Mouse (Mus musculus) gastrocnemius, postnatal 36 days (tissue): ENCODE measurements around the gene Nf2. TPM values are rescaled to one million over a fixed set of nuclear protein-coding genes. Genes with fewer than 3 reads are reported as not detected.
"Not testable (repeated sequence)": the region's sequence is repeated elsewhere in the genome, so short reads cannot be mapped to it uniquely, and the experiment has no call there.

Source experiments
- DNase-seq, 2 experiments: peaks; one replicate each; pipeline ENCODE4 v3.0.0; 2022
- intact Hi-C: fragments of 180-260 bp; cut with DNase I; formaldehyde crosslinking; loops from one replicate; pipeline ENCODE4 v1.15.1; 2025
- total RNA-seq, 2 experiments: library from RNA; stranded (reverse); gene quantifications; 2 replicates each; pipeline ENCODE4 v1.2.3; 2021

Gene Nf2
- total RNA-seq, 2 experiments from 2014 or later: 45.7 to 47.4 TPM

DNA sequence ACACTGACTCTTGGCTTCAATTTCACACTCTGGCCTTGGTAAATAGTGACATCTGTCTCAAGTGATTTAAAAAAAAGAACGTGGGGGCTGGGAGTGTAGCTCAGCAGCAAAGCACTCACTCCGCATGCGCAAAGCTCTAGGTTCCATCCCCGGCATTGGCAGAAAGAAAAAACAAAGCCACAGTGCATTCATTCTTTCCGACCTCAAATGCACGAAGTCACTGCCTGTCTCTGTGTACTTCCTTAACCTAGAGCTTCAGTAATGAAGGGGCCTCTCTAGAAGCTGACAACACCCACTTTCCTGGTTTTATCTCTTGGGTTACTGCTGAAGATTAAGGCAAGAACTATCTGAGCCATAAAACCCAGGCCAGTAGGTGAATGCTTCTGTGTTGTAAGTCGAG is 45.4 kb downstream of the Nf2 start:
- intact Hi-C loops: loop anchor here (10.0 kb wide), 1 partner anchor 299 kb away; no protein-coding TSS in a partner anchor
- no peak for DNase-seq

DNA sequence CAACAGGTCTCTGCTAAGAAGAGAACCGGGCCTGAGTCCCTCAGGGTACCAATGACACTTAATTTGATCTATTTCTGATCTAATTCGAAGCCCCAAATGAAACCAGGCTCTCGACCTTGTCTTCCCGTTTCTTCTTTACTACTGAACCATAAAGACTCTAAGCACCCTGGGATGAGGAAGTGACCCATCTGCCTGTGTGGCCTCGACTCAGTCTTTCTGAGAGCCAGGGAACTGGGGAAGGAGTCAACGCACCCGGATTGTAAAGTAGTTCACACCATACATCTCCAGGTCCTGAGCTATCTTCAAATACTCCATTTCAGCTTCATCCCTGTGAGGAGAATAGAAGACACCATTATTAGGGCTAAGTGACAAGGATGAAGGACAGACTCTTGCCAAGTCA is 45.9 kb downstream of the Nf2 start:
- intact Hi-C loops: loop anchor here (10.0 kb wide), 1 partner anchor 299 kb away; no protein-coding TSS in a partner anchor
- DNase-seq: no peak

GRCm38 (mm10) chr11:4803008-4803407 is 46.3 kb downstream of the Nf2 start:
- intact Hi-C loops: loop anchor here (10.0 kb wide), 1 partner anchor 298 kb away; no protein-coding TSS in a partner anchor
- peak; percentile 49 to 69 for DNase-seq

- intact Hi-C loops: loop anchor here (10.0 kb wide), 1 partner anchor 298 kb away; no protein-coding TSS in a partner anchor
Measured at GRCm38 (mm10) chr11:4802401-4802800, 46.9 kb downstream of the Nf2 start.

DNA sequence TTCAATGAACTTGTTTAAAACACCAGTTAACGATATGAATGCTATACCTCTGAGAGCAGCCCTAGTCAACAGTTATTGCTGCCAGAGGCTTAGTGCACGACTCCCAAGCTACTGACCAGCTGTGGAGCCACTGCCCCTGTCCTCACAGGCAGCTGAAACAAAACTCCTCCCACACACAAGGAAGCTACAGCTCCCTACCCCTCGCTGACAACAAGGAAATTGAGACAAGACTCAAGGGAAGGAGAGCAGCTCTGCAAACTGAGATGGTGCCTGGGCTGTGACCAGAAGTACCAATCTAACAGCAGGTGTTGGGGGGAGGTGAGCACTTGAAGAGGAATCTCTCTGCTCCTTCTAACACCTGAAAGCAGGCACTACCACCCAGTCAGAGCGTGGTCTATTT is 48.7 kb downstream of the Nf2 start:
- no peak for DNase-seq
- intact Hi-C loops: loop anchor here (10.0 kb wide), 1 partner anchor 296 kb away; no protein-coding TSS in a partner anchor

More at GRCm38 (mm10) chr11:4802401-4802800, 46.9 kb downstream of the Nf2 start:
- DNase-seq: not testable (repeated sequence)

DNA sequence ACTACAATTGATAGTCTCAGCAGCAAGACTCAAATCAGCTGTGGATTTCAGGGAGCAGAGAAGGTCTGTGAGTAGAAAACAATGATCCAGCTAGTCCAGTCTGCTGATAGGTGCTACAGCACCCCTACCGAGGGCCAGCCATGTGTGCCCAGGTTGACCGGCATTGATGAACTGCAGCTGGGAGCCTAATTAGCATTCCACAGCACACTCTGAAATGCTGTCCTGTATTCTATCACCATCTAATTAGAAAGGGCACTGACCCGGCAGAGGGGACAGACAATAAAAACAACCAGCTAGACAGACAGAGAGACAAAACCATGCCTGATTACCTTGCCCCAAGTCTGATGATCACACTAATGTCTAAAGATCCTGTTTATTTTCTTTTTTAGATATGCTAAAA is 56.3 kb downstream of the Nf2 start:
- intact Hi-C loops: no loop called here
- DNase-seq: no peak

DNA sequence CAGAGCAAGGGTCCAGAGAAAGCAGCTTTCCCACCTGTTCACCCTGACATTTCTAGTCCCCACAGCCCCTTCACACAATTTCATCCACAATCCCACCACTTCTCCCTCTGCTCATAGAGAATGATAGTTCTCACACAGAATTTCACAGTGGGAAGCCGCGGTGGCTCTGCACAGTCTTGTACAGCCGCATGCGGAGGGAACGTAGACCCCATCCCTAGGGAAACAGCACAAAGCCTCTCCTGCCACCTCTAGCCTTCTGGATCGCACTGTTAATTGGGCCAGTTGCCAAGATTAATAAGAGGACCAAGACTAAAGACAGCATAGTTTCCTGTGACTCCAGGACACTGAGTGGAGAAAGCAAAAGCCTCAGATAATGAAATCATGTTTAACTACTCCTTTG is 57.8 kb downstream of the Nf2 start:
- no peak for DNase-seq
- intact Hi-C loops: no loop called here

- DNase-seq: no peak
- intact Hi-C loops: no loop called here
Measured at GRCm38 (mm10) chr11:4789691-4790090, 59.6 kb downstream of the Nf2 start.

DNA sequence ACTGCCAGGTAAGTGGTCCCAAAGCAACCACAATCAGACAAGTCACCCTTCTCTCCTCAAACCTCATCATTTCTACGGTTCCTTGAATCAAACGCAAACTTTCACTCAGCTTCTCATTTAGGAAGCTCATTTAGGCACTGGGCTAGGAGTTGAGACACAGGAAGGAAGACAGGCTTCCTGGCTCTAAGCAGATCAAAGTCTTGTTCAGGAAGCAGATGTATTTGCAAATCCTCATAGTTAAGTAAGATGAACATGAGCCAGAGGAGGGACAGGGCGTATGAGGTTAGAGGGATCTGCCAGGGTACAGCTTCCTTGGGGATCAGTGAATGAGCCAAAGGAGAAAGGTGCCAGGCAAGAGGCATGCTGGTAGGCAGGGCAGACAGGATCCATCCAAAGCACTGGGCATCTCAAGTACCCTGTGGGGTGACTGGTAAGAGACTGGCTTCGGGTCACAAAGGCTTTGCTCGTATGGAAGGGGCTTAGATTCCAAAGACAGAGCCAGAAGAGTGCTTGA is 64.7 kb downstream of the Nf2 start:
- no peak for DNase-seq

GRCm38 (mm10) chr11:4783116-4783515 is 66.2 kb downstream of the Nf2 start:
- intact Hi-C loops: no loop called here
- no peak for DNase-seq

More for the DNA sequence above, 64.7 kb downstream of the Nf2 start:
- intact Hi-C loops: no loop called here

GRCm38 (mm10) chr11:4780927-4781326 is 68.4 kb downstream of the Nf2 start:
- intact Hi-C loops: no loop called here
- DNase-seq: no peak

DNA sequence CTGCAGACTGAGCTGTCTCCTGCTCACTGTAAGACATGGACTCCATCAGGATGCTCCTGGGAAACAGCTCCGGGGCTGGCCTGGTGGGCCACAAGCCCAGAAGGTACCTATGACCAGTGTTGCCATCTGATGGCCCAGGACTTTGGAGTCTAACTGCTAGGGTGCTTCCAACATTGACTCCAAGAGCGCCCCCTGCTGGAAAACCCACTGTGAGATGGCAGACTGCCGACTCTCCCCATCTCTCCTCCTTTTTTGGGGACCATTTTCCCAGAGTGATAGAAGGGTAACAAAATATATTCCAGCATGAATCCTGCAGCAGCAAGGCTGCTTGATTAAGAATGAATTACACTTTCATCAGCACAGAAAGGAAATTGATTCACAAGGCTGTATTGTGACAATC is 76.4 kb downstream of the Nf2 start:
- DNase-seq: peak in 1 of 2 experiments; percentile 19
- intact Hi-C loops: no loop called here

DNA sequence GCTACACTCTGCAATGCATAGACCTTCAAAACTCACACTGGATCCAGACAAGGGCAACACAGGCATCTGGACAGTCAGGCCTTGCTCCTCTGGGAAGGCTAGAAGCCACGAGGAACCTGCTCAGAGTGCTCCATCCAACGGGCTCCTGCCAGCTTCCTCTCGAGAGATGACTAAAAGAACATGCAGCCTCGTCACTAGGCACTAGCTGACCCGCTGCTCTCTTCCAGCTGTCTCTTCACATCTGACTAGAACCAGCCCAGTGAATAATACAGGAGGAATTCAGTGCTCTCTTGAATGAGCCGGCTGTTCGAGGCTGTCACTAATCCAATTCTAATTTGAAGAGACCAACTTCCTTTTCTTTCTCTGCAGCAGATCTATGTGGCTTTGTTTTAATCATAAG is 77.6 kb downstream of the Nf2 start:
- DNase-seq: peak in 1 of 2 experiments; percentile 17
- intact Hi-C loops: no loop called here

- intact Hi-C loops: loop anchor here (5.0 kb wide), 1 partner anchor 47 kb away; no protein-coding TSS in a partner anchor
- peak in 1 of 2 experiments; percentile 19 for DNase-seq
Measured at GRCm38 (mm10) chr11:4769881-4770280, 79.5 kb downstream of the Nf2 start.

DNA sequence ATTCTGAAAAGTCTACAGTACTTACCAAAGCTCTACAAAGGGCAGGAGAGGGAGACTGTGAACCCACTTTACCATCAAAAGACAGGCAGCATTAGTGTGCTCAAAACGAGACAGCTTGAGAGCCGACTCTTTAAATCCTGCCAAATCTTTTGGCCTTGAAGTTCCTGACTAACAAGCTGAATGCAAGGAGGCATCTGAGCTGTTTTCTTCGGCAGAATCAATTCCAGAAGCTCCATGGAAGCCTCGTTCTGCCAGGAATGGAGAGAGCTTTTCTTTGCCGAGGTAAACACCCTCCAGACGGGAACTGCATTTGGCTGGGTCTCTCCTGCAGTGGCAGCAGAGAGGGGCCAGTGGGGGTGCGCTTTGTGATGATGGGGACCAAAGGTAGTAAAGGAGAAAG is 80.0 kb downstream of the Nf2 start:
- intact Hi-C loops: loop anchor here (5.0 kb wide), 1 partner anchor 48 kb away; no protein-coding TSS in a partner anchor
- DNase-seq: no peak

DNA sequence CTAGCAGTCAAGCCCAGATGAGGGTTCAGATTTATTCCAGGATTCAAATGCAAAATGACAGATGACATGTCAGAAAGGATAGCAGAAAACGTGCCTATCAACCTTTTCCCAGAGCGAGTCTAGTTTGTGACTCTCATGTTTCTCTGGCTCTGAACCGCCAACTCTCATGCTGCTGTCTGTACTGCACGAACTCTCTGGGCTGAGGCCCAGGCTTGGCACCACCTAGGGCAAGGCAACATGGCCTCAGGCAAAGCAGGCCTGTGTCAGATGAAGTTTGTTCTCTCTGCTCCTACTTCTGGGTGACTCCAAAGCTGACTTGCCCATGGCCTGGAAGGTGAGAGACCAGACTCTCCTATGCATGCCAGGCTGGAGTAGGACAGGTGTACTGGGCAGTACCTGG is 80.9 kb downstream of the Nf2 start:
- DNase-seq: no peak
- intact Hi-C loops: loop anchor here (5.0 kb wide), 1 partner anchor 49 kb away; no protein-coding TSS in a partner anchor

GRCm38 (mm10) chr11:4764476-4764875 is 84.9 kb downstream of the Nf2 start:
- intact Hi-C loops: no loop called here
- DNase-seq: no peak

- intact Hi-C loops: no loop called here
- DNase-seq: no peak
Measured at GRCm38 (mm10) chr11:4763631-4764030, 85.7 kb downstream of the Nf2 start.

GRCm38 (mm10) chr11:4762511-4762910 is 86.8 kb downstream of the Nf2 start:
- no peak for DNase-seq
- intact Hi-C loops: no loop called here

- no peak for DNase-seq
- intact Hi-C loops: no loop called here
Measured at GRCm38 (mm10) chr11:4761991-4762390, 87.3 kb downstream of the Nf2 start.

- intact Hi-C loops: no loop called here
- DNase-seq: no peak
Measured at GRCm38 (mm10) chr11:4760438-4760837, 88.9 kb downstream of the Nf2 start.

DNA sequence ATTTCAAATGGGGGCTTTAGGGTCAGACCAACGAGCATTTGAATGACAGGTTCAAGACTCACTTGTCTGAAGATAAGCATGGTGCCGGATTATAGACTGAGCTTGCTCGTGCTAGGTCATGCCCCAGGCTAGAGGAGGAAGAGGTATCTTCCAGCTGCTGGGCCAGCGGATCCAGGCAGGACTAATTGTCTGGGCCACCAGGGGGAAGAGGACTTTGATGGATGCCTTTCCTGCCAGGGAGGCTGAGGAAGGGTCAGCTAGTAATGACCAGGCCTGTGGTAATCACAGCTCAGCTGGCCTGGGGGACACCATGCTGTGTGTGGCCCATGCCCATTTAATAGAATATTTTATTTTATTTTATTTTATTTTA is 91.6 kb downstream of the Nf2 start:
- no peak for DNase-seq
- intact Hi-C loops: loop anchor here (5.0 kb wide), 1 partner anchor 65 kb away; no protein-coding TSS in a partner anchor
